Mouse (Mus musculus): Measurements from ENCODE around the gene Pdlim5. TPM values are rescaled to one million over a fixed set of nuclear protein-coding genes. Genes with fewer than 3 reads are reported as not detected.

Gene Pdlim5
- total RNA-seq, 2 experiments from 2014 or later, result 4.4 to 6.5 TPM

- no peak for ATAC-seq (replicated peaks; ENCODE audit: low FRiP score, poor library complexity, severe bottlenecking)
Observed at GRCm38 (mm10) chr3:142413345-142413885, 17.9 kb upstream of the Pdlim5 start.

GRCm38 (mm10) chr3:142410930-142411329 lies 15.4 kb upstream of the Pdlim5 start:
- ATAC-seq (replicated peaks; ENCODE audit: low FRiP score, poor library complexity, severe bottlenecking), result no peak

DNA sequence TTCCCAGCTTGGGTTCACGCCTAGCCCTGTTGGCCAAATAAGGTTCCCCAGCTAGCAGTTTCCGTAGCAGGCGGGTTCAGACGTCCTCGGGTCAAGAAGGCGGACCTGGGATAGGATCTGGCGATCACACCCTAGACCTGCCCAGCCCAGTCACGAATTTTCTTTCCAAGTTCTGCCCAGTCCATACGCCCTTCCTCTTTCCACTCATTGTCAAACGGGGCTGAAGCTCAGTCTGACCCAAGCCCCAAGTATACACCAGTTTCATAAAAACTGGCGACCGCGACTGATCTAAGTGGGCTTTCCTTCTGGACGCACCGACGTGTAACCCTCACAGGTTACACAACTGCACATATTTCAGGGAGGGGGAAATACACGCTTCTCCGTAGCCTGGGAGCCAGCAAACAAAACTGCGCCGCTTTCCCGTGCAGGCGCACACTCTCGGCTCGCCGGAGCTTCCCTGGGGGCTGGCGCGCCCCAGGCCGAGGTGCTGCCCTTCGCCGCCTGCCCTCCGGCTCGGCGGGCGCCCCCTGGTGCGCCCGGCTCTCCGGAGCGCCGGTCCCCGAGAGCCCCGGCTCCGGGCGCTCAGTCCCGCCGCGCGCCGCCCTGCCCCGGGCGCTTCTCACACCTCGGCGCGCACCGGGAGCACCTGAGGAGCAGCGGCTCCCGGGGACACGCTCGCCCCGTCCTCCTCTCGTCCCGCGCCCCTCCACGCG lies 544 bp downstream of the Pdlim5 start:
- ATAC-seq (replicated peaks; ENCODE audit: low FRiP score, poor library complexity, severe bottlenecking), result peak; percentile 67

GRCm38 (mm10) chr3:142394000-142394411 lies 1.5 kb downstream of the Pdlim5 start:
- ATAC-seq (replicated peaks; ENCODE audit: low FRiP score, poor library complexity, severe bottlenecking), result no peak

DNA sequence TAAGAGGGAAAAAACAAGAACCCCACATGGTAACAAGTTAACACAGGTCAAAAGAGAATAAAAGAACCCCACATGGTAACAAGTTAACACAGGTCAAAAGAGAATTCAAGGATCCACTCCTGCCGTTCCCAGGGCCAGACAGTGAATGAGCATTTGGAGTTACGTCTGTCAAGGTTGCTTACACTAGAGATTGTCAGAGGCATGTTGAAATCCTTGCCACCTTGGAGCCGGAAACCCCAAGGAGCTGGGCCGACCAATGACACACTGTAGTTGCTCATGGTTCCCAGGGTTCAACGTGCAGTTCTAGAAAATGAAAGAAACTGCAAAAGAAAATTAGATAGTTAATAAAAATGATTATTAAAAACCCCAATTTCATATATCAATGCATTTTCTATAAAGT lies 4.0 kb downstream of the Pdlim5 start:
- ATAC-seq (replicated peaks; ENCODE audit: low FRiP score, poor library complexity, severe bottlenecking), result no peak

DNA sequence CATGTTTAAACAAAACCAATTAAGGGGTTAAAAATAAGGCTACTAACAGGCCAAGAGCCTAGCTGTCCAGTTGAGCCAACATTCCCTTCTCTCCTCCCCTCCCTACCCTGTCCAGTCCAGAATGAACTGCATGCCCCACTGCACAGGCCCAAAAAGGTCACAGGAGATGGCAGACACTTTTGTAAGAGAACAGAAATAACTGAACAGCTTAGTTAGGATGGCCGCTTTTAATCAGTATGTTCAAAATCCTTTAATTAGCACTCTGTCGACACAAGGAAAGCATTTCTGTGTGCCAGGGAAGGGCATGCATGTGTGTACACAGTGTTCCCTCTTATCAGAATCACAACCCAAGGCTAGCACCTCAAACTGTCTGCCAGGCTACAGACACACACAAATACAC lies 5.2 kb downstream of the Pdlim5 start:
- no peak for ATAC-seq (replicated peaks; ENCODE audit: low FRiP score, poor library complexity, severe bottlenecking)

DNA sequence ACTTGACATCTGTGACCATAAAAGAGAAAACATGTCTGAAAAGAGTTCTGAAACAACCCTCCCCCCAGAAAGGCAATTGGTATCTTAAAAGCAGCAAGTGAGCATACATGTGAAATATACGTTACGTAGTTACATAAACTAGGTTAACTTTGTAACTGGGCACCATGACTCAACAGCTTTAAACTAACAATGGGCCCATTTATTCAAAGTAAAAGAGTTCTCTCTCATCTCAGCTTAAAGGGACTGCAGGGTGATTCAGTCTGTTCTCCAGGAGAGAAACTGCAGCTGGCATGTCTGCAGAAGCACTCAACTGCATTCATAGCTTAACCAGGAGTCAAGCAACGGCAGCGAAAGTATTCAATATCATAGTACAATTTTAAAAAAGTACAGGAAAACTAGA lies 7.3 kb downstream of the Pdlim5 start:
- no peak for ATAC-seq (replicated peaks; ENCODE audit: low FRiP score, poor library complexity, severe bottlenecking)

- no peak for ATAC-seq (replicated peaks; ENCODE audit: low FRiP score, poor library complexity, severe bottlenecking)
Observed at GRCm38 (mm10) chr3:142386505-142386904, 9.0 kb downstream of the Pdlim5 start.

- no peak for ATAC-seq (replicated peaks; ENCODE audit: low FRiP score, poor library complexity, severe bottlenecking)
Observed at GRCm38 (mm10) chr3:142385690-142386089, 9.8 kb downstream of the Pdlim5 start.

DNA sequence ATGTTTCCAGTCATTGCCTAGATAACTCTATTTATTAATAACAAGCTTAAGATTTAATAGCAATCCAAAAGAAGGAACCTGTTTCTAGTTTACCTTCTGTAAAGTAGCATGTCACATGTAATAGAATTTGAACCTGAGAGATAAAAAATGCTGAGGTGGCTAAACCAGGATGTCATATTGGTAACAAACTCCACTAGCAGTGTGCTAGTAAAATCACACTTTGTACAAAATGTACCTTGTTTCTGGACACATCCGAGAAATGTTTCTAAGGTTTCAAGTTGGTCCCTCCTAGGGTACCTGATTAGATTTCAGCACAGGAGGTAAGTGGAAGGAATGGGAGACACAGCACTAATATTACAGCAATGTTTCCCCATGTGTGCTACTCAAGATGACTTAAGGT lies 18.9 kb downstream of the Pdlim5 start:
- ATAC-seq (replicated peaks; ENCODE audit: low FRiP score, poor library complexity, severe bottlenecking), result no peak

DNA sequence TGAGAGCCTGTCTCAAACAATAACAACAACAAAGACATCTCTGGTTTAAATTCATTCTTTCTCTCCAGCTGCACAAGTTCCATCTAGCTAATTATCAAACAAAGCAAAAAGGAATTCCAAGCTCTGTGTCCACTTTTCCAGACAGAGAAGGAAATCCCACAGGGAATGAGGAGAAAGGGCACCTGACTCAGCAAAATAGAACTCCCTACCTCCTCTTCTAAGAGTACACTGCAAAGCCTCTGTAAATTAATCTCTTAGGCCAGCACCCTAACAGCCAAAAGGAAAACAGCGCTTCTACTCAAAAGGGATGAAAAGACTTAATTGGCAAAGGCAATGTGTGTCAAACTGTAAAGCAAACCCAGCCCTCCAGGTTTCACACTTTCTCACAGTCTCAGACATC lies 20.4 kb downstream of the Pdlim5 start:
- no peak for ATAC-seq (replicated peaks; ENCODE audit: low FRiP score, poor library complexity, severe bottlenecking)

- ATAC-seq (replicated peaks; ENCODE audit: low FRiP score, poor library complexity, severe bottlenecking), result no peak
Observed at GRCm38 (mm10) chr3:142372465-142373147, 22.9 kb downstream of the Pdlim5 start.

DNA sequence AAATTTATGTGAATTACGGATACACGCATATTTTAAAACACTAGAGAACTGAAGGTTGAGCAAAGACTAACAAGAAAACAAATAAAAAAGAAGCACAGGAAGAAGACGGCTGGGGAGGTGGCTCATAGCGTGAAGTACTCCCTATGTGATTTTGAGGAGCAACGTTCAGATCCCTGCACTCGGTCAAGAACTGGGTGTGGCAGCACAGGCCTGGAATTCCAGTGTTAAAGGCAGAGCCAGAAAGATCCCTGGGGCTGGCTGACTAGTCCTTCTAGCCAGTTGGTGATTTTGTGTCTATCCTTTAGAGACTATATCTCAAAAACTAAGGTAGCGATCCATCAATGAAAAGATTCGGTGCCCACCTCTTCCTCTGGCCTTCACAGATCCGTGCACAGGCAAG lies 27.1 kb downstream of the Pdlim5 start:
- ATAC-seq (replicated peaks; ENCODE audit: low FRiP score, poor library complexity, severe bottlenecking), result no peak

- ATAC-seq (replicated peaks; ENCODE audit: low FRiP score, poor library complexity, severe bottlenecking), result no peak
Observed at GRCm38 (mm10) chr3:142362092-142362491, 33.4 kb downstream of the Pdlim5 start.

DNA sequence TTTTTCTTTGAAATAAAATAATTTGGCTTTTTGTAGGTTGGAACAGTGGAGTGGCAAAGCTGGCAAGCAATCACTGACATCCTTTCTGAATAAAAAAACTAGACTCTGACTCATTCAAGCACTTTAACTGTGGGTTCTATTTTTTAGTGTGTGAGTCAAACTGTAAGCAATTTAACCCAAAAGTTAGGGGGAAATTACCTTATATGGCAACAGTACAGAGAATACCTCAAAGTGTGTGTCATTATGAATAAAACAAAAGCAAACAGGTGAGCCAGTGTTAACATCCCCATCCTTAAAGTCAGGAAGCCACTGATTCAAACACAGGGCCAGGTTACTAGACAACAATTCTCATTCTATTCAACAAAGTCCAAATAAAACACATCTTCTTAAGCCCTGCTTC lies 36.5 kb downstream of the Pdlim5 start:
- no peak for ATAC-seq (replicated peaks; ENCODE audit: low FRiP score, poor library complexity, severe bottlenecking)

- ATAC-seq (replicated peaks; ENCODE audit: low FRiP score, poor library complexity, severe bottlenecking), result no peak
Observed at GRCm38 (mm10) chr3:142356661-142357060, 38.8 kb downstream of the Pdlim5 start.

GRCm38 (mm10) chr3:142353218-142353617 lies 42.3 kb downstream of the Pdlim5 start:
- ATAC-seq (replicated peaks; ENCODE audit: low FRiP score, poor library complexity, severe bottlenecking), result no peak

GRCm38 (mm10) chr3:142350513-142350912 lies 45.0 kb downstream of the Pdlim5 start:
- no peak for ATAC-seq (replicated peaks; ENCODE audit: low FRiP score, poor library complexity, severe bottlenecking)

- ATAC-seq (replicated peaks; ENCODE audit: low FRiP score, poor library complexity, severe bottlenecking), result no peak
Observed at GRCm38 (mm10) chr3:142348816-142349631, 46.5 kb downstream of the Pdlim5 start.

GRCm38 (mm10) chr3:142346261-142346660 lies 49.2 kb downstream of the Pdlim5 start:
- ATAC-seq (replicated peaks; ENCODE audit: low FRiP score, poor library complexity, severe bottlenecking), result no peak
